11 mouse cellular contexts compared by ENCODE assay signal in genomic region chr10:128061109-128061508, GRCm38 (mm10). TPM values are rescaled to one million over a fixed set of nuclear protein-coding genes. Genes with fewer than 3 reads are reported as not detected.
DNase-seq lines count a peak whose midpoint lies in the region; ATAC-seq and TF ChIP-seq lines count a peak whose summit lies in the region.
"Had no signal": no experiment of that assay in that cellular context is flagged by ENCODE, and none has a peak within 500 bp of the region (broad histone marks: within the 10 kb centered on the region; RNA-seq: fewer than 3 reads in every experiment).

No protein-coding gene starts in this region.

- H3K4me3 ChIP-seq in heart, embryonic 13.5 days: peak overlapping the region; percentile 86
- H3K4me3 ChIP-seq in MEL (ENCODE audit: control insufficient read depth in 1 of 2, insufficient read depth in 1 of 2, low read depth in 2 of 2, low read length in 2 of 2): peak overlapping the region; percentile 76 to 94
- peak overlapping the region; percentile 83 for H3K4me3 ChIP-seq in hindbrain, embryonic 15.5 days
- peak overlapping the region; percentile 72 for H3K4me3 ChIP-seq in midbrain, embryonic 10.5 days

- no peak for TF ChIP-seq CTCF in MEL (IDR thresholded peaks at IDR 0.05 in 2 of 3, conservative IDR thresholded peaks at IDR 0.05 in 1 of 3; ENCODE audit: control insufficient read depth in 1 of 3, insufficient read depth in 1 of 3, low read depth in 2 of 3, low read length in 3 of 3, poor library complexity in 1 of 3, severe bottlenecking in 1 of 3)

- H3K27ac ChIP-seq in heart, embryonic 13.5 days (replicated peaks): no peak overlapping the region
- H3K27ac ChIP-seq in MEL (ENCODE audit: control insufficient read depth, low read depth, low read length): no peak overlapping the region
- H3K27ac ChIP-seq in hindbrain, embryonic 15.5 days (replicated peaks): no peak overlapping the region
- H3K27ac ChIP-seq in midbrain, embryonic 10.5 days (replicated peaks): peak overlapping the region; percentile 52; the same call in 1 of the 2 replicates

- peak overlapping the region; percentile 98 for H3K9ac ChIP-seq in heart, embryonic 13.5 days
- peak overlapping the region; percentile 89 for H3K9ac ChIP-seq in MEL (ENCODE audit: control insufficient read depth, low read depth, low read length, poor library complexity, severe bottlenecking)
- H3K9ac ChIP-seq in hindbrain, embryonic 15.5 days: no peak overlapping the region

- peaks cover 48% of the 10 kb centered on the region for H3K4me1 ChIP-seq in heart, embryonic 13.5 days
- H3K4me1 ChIP-seq in MEL (ENCODE audit: control insufficient read depth in 1 of 2, insufficient read depth in 2 of 2, low read length in 2 of 2): peaks cover 19 to 21% of the 10 kb centered on the region in 2 experiments
- peaks cover 31% of the 10 kb centered on the region for H3K4me1 ChIP-seq in hindbrain, embryonic 15.5 days (replicated peaks)
- peaks cover 36% of the 10 kb centered on the region for H3K4me1 ChIP-seq in midbrain, embryonic 10.5 days

- peak overlapping the region; percentile 85 for H3K4me2 ChIP-seq in heart, embryonic 13.5 days
- peak overlapping the region; percentile 71 for H3K4me2 ChIP-seq in hindbrain, embryonic 15.5 days

- peaks cover 74% of the 10 kb centered on the region for H3K79me2 ChIP-seq in MEL (ENCODE audit: control insufficient read depth, insufficient read depth, low read length, poor library complexity)

- DNase-seq in heart, postnatal 14 days: no peak
- DNase-seq in MEL (ENCODE audit: low read depth, low spot score): no peak
- DNase-seq in midbrain, embryonic 10.5 days (ENCODE audit: low spot score): no peak
- DNase-seq in adrenal gland, postnatal 10 days: no peak
- no peak for DNase-seq in gastrocnemius, adult 8-10 months (ENCODE audit: low spot score in 2 of 2)
- no peak for DNase-seq in Muller cell, postnatal 12 days (ENCODE audit: inconsistent ontology term)
- DNase-seq: left cerebral cortex, postnatal 4 days; right cerebral cortex, postnatal 4 days had no signal

- no peaks in the 10 kb centered on the region for H3K9me3 ChIP-seq in heart, embryonic 13.5 days
- H3K9me3 ChIP-seq in MEL (replicated peaks; ENCODE audit: insufficient read depth, low read length): no peaks in the 10 kb centered on the region
- no peaks in the 10 kb centered on the region for H3K9me3 ChIP-seq in hindbrain, embryonic 15.5 days
- H3K9me3 ChIP-seq in midbrain, embryonic 10.5 days (replicated peaks): no peaks in the 10 kb centered on the region

- TF ChIP-seq POLR2A in MEL (IDR thresholded peaks at IDR 0.05; ENCODE audit: control insufficient read depth in 1 of 2, insufficient read depth in 1 of 2, low read depth in 1 of 2, low read length in 2 of 2, poor library complexity in 1 of 2): no peak

- 64% methylated on average over 5 of the region's 5 CpGs for WGBS in heart, embryonic 13.5 days
- WGBS in hindbrain, embryonic 15.5 days: 86% methylated on average over 5 of the region's 5 CpGs
- 89% methylated on average over 5 of the region's 5 CpGs for WGBS in midbrain, embryonic 10.5 days

- TF ChIP-seq EP300 in MEL (IDR thresholded peaks at IDR 0.05; ENCODE audit: low read depth in 1 of 2, low read length in 2 of 2): no peak

- no peak for TF ChIP-seq RAD21 in MEL (IDR thresholded peaks at IDR 0.05; ENCODE audit: low read depth, low read length)

- no peak for ATAC-seq in heart, embryonic 13.5 days (ENCODE audit: extremely low read depth, insufficient number of reproducible peaks, low FRiP score, low TSS enrichment)
- ATAC-seq in hindbrain, embryonic 15.5 days (ENCODE audit: low FRiP score, low read depth): no peak
- ATAC-seq: CD4-positive, CD25-positive, alpha-beta regulatory T cell, adult 4 months had no signal

- intact Hi-C loops in heart, postnatal 14 days (cut with DNase I): no loop called here

- no peaks in the 10 kb centered on the region for H3K27me3 ChIP-seq in heart, embryonic 13.5 days (replicated peaks)
- H3K27me3 ChIP-seq in MEL (ENCODE audit: control insufficient read depth in 1 of 2, insufficient read depth in 2 of 2, low read length in 2 of 2): no peaks in the 10 kb centered on the region
- H3K27me3 ChIP-seq in hindbrain, embryonic 15.5 days: no peaks in the 10 kb centered on the region
- no peaks in the 10 kb centered on the region for H3K27me3 ChIP-seq in midbrain, embryonic 10.5 days (ENCODE audit: low read depth, poor library complexity, severe bottlenecking)

- peaks cover 31% of the 10 kb centered on the region for H3K36me3 ChIP-seq in heart, embryonic 13.5 days
- peaks cover 8 to 49% of the 10 kb centered on the region in 2 experiments for H3K36me3 ChIP-seq in MEL (ENCODE audit: control insufficient read depth in 1 of 2, insufficient read depth in 2 of 2, low read length in 2 of 2)
- H3K36me3 ChIP-seq in hindbrain, embryonic 15.5 days: no peaks in the 10 kb centered on the region
- peaks cover 50% of the 10 kb centered on the region for H3K36me3 ChIP-seq in midbrain, embryonic 10.5 days

TF ChIP-seq in MEL, 35 proteins besides CTCF, POLR2A, EP300 and RAD21:
- TF ChIP-seq ZNF384 (IDR thresholded peaks at IDR 0.05; ENCODE audit: low read depth, low read length) (peak; percentile 87), NRF1 (IDR thresholded peaks at IDR 0.05; ENCODE audit: insufficient read depth, low read depth, low read length, poor library complexity, severe bottlenecking) (no peak)

RNA-seq across cellular contexts. Expression of gene Ptges3, which starts 2.4 kb away (rescaled TPM):
- polyA plus RNA-seq in heart, embryonic 13.5 days (2015; fragmentation: Nextera tagmentation; extraction: Ambion mirVana): 301 and 338 TPM in 2 replicates
- 10 to 100 TPM; 71.7 to 80.0 TPM for total RNA-seq in heart, postnatal 14 days (2021)
- 233 and 240 TPM in 2 replicates for total RNA-seq in MEL (2012; rRNA removed)
- polyA plus RNA-seq in MEL (2012; ENCODE audit: insufficient read depth in 1 of 2, insufficient read length in 2 of 2, low read depth in 1 of 2, low replicate concordance in 2 of 2, missing spikeins in 1 of 2): 100 to 1,000 TPM; 216 to 627 TPM
- 371 and 395 TPM in 2 replicates for polyA plus RNA-seq in hindbrain, embryonic 15.5 days (2015; fragmentation: Nextera tagmentation; extraction: Ambion mirVana)
- polyA plus RNA-seq in midbrain, embryonic 10.5 days (2016; fragmentation: Nextera tagmentation; extraction: Ambion mirVana): 669 and 729 TPM in 2 replicates
- total RNA-seq in adrenal gland, postnatal 10 days (2021): 100 to 1,000 TPM; 138 to 142 TPM
- 10 to 100 TPM; 70.5 to 81.9 (median 74.5) TPM for total RNA-seq in gastrocnemius, adult 8-10 months (2022)

RNA-seq across cellular contexts. Expression of gene Atp5b, which starts 22.0 kb away (rescaled TPM):
- polyA plus RNA-seq in heart, embryonic 13.5 days (2015; fragmentation: Nextera tagmentation; extraction: Ambion mirVana): 4,907 and 5,417 TPM in 2 replicates
- 1,000 to 10,000 TPM; 8,344 to 8,412 TPM for total RNA-seq in heart, postnatal 14 days (2021)
- 2,164 and 2,193 TPM in 2 replicates for total RNA-seq in MEL (2012; rRNA removed)
- polyA plus RNA-seq in MEL (2012; ENCODE audit: insufficient read depth in 1 of 2, insufficient read length in 2 of 2, low read depth in 1 of 2, low replicate concordance in 2 of 2, missing spikeins in 1 of 2): 1,000 to 10,000 TPM in 1 of 2 experiments, 100 to 1,000 TPM in 1; 545 to 2,318 TPM
- 2,267 and 2,290 TPM in 2 replicates for polyA plus RNA-seq in hindbrain, embryonic 15.5 days (2015; fragmentation: Nextera tagmentation; extraction: Ambion mirVana)
- 2,205 and 2,316 TPM in 2 replicates for polyA plus RNA-seq in midbrain, embryonic 10.5 days (2016; fragmentation: Nextera tagmentation; extraction: Ambion mirVana)
- total RNA-seq in adrenal gland, postnatal 10 days (2021): 1,000 to 10,000 TPM; 4,995 to 5,524 TPM
- 1,000 to 10,000 TPM; 3,262 to 3,916 (median 3,403) TPM for total RNA-seq in gastrocnemius, adult 8-10 months (2022)

RNA-seq across cellular contexts. Expression of gene Naca, which starts 25.7 kb away (rescaled TPM):
- polyA plus RNA-seq in heart, embryonic 13.5 days (2015; fragmentation: Nextera tagmentation; extraction: Ambion mirVana): 540 TPM in 2 replicates
- total RNA-seq in heart, postnatal 14 days (2021): 100 to 1,000 TPM; 510 TPM
- total RNA-seq in MEL (2012; rRNA removed): 1,577 and 1,612 TPM in 2 replicates
- polyA plus RNA-seq in MEL (2012; ENCODE audit: insufficient read depth in 1 of 2, insufficient read length in 2 of 2, low read depth in 1 of 2, low replicate concordance in 2 of 2, missing spikeins in 1 of 2): 1,000 to 10,000 TPM in 1 of 2 experiments, 100 to 1,000 TPM in 1; 202 to 1,039 TPM
- 494 and 518 TPM in 2 replicates for polyA plus RNA-seq in hindbrain, embryonic 15.5 days (2015; fragmentation: Nextera tagmentation; extraction: Ambion mirVana)
- 814 and 925 TPM in 2 replicates for polyA plus RNA-seq in midbrain, embryonic 10.5 days (2016; fragmentation: Nextera tagmentation; extraction: Ambion mirVana)
- total RNA-seq in adrenal gland, postnatal 10 days (2021): 100 to 1,000 TPM; 694 to 716 TPM
- total RNA-seq in gastrocnemius, adult 8-10 months (2022): 100 to 1,000 TPM; 367 to 418 (median 380) TPM

RNA-seq across cellular contexts. Expression of gene Baz2a, which starts 30.3 kb away (rescaled TPM):
- polyA plus RNA-seq in heart, embryonic 13.5 days (2015; fragmentation: Nextera tagmentation; extraction: Ambion mirVana): 7.4 and 8.0 TPM in 2 replicates
- 10 to 100 TPM; 27.2 to 27.4 TPM for total RNA-seq in heart, postnatal 14 days (2021)
- total RNA-seq in MEL (2012; rRNA removed): 5.5 and 8.2 TPM in 2 replicates
- 10 to 100 TPM; 33.8 to 46.0 TPM for polyA plus RNA-seq in MEL (2012; ENCODE audit: insufficient read depth in 1 of 2, insufficient read length in 2 of 2, low read depth in 1 of 2, low replicate concordance in 2 of 2, missing spikeins in 1 of 2)
- polyA plus RNA-seq in hindbrain, embryonic 15.5 days (2015; fragmentation: Nextera tagmentation; extraction: Ambion mirVana): 8.1 and 8.3 TPM in 2 replicates
- 14.3 and 16.7 TPM in 2 replicates for polyA plus RNA-seq in midbrain, embryonic 10.5 days (2016; fragmentation: Nextera tagmentation; extraction: Ambion mirVana)
- 10 to 100 TPM; 37.1 to 51.9 TPM for total RNA-seq in adrenal gland, postnatal 10 days (2021)
- total RNA-seq in gastrocnemius, adult 8-10 months (2022): 10 to 100 TPM; 11.3 to 13.9 (median 12.6) TPM

RNA-seq across cellular contexts. Expression of gene Prim1, which starts 46.1 kb away (rescaled TPM):
- 50.5 and 53.2 TPM in 2 replicates for polyA plus RNA-seq in heart, embryonic 13.5 days (2015; fragmentation: Nextera tagmentation; extraction: Ambion mirVana)
- 1 to 10 TPM; 2.6 to 4.5 TPM for total RNA-seq in heart, postnatal 14 days (2021)
- total RNA-seq in MEL (2012; rRNA removed): 59.6 and 74.0 TPM in 2 replicates
- polyA plus RNA-seq in MEL (2012; ENCODE audit: insufficient read depth in 1 of 2, insufficient read length in 2 of 2, low read depth in 1 of 2, low replicate concordance in 2 of 2, missing spikeins in 1 of 2): 10 to 100 TPM in 1 of 2 experiments, not detected in 1; 71.5 TPM
- polyA plus RNA-seq in hindbrain, embryonic 15.5 days (2015; fragmentation: Nextera tagmentation; extraction: Ambion mirVana): 35.2 and 40.3 TPM in 2 replicates
- 105 and 114 TPM in 2 replicates for polyA plus RNA-seq in midbrain, embryonic 10.5 days (2016; fragmentation: Nextera tagmentation; extraction: Ambion mirVana)
- 10 to 100 TPM; 11.2 to 16.4 TPM for total RNA-seq in adrenal gland, postnatal 10 days (2021)
- 1 to 10 TPM in 1 of 4 experiments, under 1 TPM in 3; 0.40 to 1.0 (median 0.45) TPM for total RNA-seq in gastrocnemius, adult 8-10 months (2022)
